Mouse (Mus musculus) limb, embryonic 14.5 days (tissue): ENCODE measurements around the gene D430041D05Rik. TPM values are rescaled to one million over a fixed set of nuclear protein-coding genes. Genes with fewer than 3 reads are reported as not detected.

ENCODE experiments used
- ATAC-seq: fragments of 200-750 bp; cut with Nextera tagmentation; 2 replicates; pipeline ENCODE4 v1.8.0; 2017; ENCODE audit warnings: low read depth, moderate number of reproducible peaks, moderate TSS enrichment; ENCODE audit not compliant: low FRiP score
- DNase-seq: peaks from one replicate; pipeline ENCODE4 v3.0.0-alpha.2; 2015; ENCODE audit warnings: low spot score
- H3K27ac ChIP-seq: fragments of 300-500 bp; sonication (generic); replicated peaks from 2 replicates; pipeline ENCODE4 v1.5.1; 2014; ENCODE audit warnings: low read depth, mild to moderate bottlenecking, low read length, moderate library complexity, mixed read lengths
- H3K27me3 ChIP-seq: fragments of 300-500 bp; sonication (generic); 2 replicates; pipeline ENCODE4 v1.6.1; 2014; ENCODE audit warnings: low read length, mixed read lengths; ENCODE audit not compliant: control insufficient read depth, insufficient read depth
- H3K36me3 ChIP-seq: fragments of 300-500 bp; sonication (generic); 2 replicates; pipeline ENCODE4 v1.6.1; 2014; ENCODE audit warnings: mild to moderate bottlenecking, low read length, moderate library complexity, mixed read lengths; ENCODE audit not compliant: control insufficient read depth, insufficient read depth
- H3K4me1 ChIP-seq: fragments of 300-500 bp; sonication (generic); 2 replicates; pipeline ENCODE4 v1.6.1; 2014; ENCODE audit warnings: antibody characterized with exemption, low read length, mixed read lengths; ENCODE audit not compliant: control insufficient read depth, insufficient read depth
- H3K4me2 ChIP-seq: fragments of 300-500 bp; sonication (generic); replicated peaks from 2 replicates; pipeline ENCODE4 v1.6.1; 2014; ENCODE audit warnings: low read depth, mild to moderate bottlenecking, low read length, moderate library complexity; ENCODE audit not compliant: severe bottlenecking
- H3K4me3 ChIP-seq: fragments of 300-500 bp; sonication (generic); replicated peaks from 2 replicates; pipeline ENCODE4 v1.5.1; 2014; ENCODE audit warnings: low read length
- H3K9ac ChIP-seq: fragments of 300-500 bp; sonication (generic); 2 replicates; pipeline ENCODE4 v1.6.1; 2014; ENCODE audit warnings: mild to moderate bottlenecking, low read depth, low read length, moderate library complexity; ENCODE audit not compliant: severe bottlenecking
- H3K9me3 ChIP-seq: fragments of 300-500 bp; sonication (generic); 2 replicates; pipeline ENCODE4 v1.6.1; 2016; ENCODE audit warnings: low read length; ENCODE audit not compliant: control insufficient read depth
- POLR2A ChIP-seq: fragments of 200-500 bp; IDR thresholded peaks from 2 replicates; pipeline ENCODE4 v1.8.0; 2012; ENCODE audit warnings: inconsistent platforms, mild to moderate bottlenecking, moderate library complexity, borderline replicate concordance; ENCODE audit not compliant: insufficient read depth, insufficient read length; ENCODE audit errors: extremely low read depth
- WGBS: fragments of 180-500 bp; shearing (Covaris S2); extraction: QIAGEN DNeasy Blood & Tissue Kit; methylation state at CpG from one replicate; pipeline ENCODE4 v1.1.7; 2014; 5-methylcytosine and 5-hydroxymethylcytosine counted together
- polyA plus RNA-seq, 2 experiments: library from polyadenylated mRNA; depleted of rRNA in 1 of 2; stranded (reverse) in 1 of 2; unstranded in 1 of 2; fragments of >200 nt; fragmentation: Nextera tagmentation in 1 of 2; extraction: Ambion mirVana in 1 of 2; gene quantifications; 2 replicates each; pipeline versions ENCODE4 v1.2.1 to v1.2.3; 2012 to 2014

D430041D05Rik gene
- polyA plus RNA-seq, 2 experiments: 1.1 TPM

GRCm38 (mm10) chr2:104318881-104319280, 91.9 kb downstream of the D430041D05Rik start:
- peaks cover 12% of the 10 kb centered on the region; the same call in 1 of the 2 replicates for H3K4me1 ChIP-seq
- no peak overlapping the region for H3K27ac ChIP-seq
- no peaks in the 10 kb centered on the region for H3K9me3 ChIP-seq
- H3K9ac ChIP-seq: no peak overlapping the region
- WGBS: 20% methylated on average over 8 of the region's 8 CpGs
- H3K36me3 ChIP-seq: no peaks in the 10 kb centered on the region
- DNase-seq (peak; percentile 9), ATAC-seq (peak; percentile 41; the same call in 1 of the 2 replicates)
- H3K4me3 ChIP-seq: no peak overlapping the region
- no peak overlapping the region for H3K4me2 ChIP-seq
- no peaks in the 10 kb centered on the region for H3K27me3 ChIP-seq
- TF ChIP-seq POLR2A: no peak

- H3K9ac ChIP-seq: no peak overlapping the region
- no peak for TF ChIP-seq POLR2A
- peaks cover 12% of the 10 kb centered on the region; the same call in 1 of the 2 replicates for H3K4me1 ChIP-seq
- DNase-seq: no peak
- WGBS: 47% methylated on average over 2 of the region's 2 CpGs
- no peak for ATAC-seq
- no peaks in the 10 kb centered on the region for H3K36me3 ChIP-seq
- no peaks in the 10 kb centered on the region for H3K27me3 ChIP-seq
- no peak overlapping the region for H3K27ac ChIP-seq
- no peak overlapping the region for H3K4me3 ChIP-seq
- no peak overlapping the region for H3K4me2 ChIP-seq
- no peaks in the 10 kb centered on the region for H3K9me3 ChIP-seq
These were observed 92.6 kb downstream of the D430041D05Rik start for GRCm38 (mm10) chr2:104318259-104318658.

- Histone ChIP-seq H3K4me3 (no peak overlapping the region), H3K9me3 (no peaks in the 10 kb centered on the region), H3K4me1 (peaks cover 12% of the 10 kb centered on the region; the same call in 1 of the 2 replicates), H3K4me2 (no peak overlapping the region), H3K27ac (no peak overlapping the region), H3K27me3 (no peaks in the 10 kb centered on the region), H3K9ac (no peak overlapping the region), H3K36me3 (no peaks in the 10 kb centered on the region)
- ATAC-seq (no peak), DNase-seq (no peak)
- 57% methylated on average over 6 of the region's 6 CpGs for WGBS
- no peak for TF ChIP-seq POLR2A
These were observed 93.2 kb downstream of the D430041D05Rik start for GRCm38 (mm10) chr2:104317631-104318030.

GRCm38 (mm10) chr2:104316483-104316882, 94.3 kb downstream of the D430041D05Rik start:
- 86% methylated on average over 8 of the region's 8 CpGs for WGBS
- H3K4me3 ChIP-seq: no peak overlapping the region
- no peak overlapping the region for H3K27ac ChIP-seq
- H3K9me3 ChIP-seq: no peaks in the 10 kb centered on the region
- no peaks in the 10 kb centered on the region for H3K27me3 ChIP-seq
- H3K9ac ChIP-seq: no peak overlapping the region
- ATAC-seq (no peak), DNase-seq (no peak)
- H3K36me3 ChIP-seq: no peaks in the 10 kb centered on the region
- no peak for TF ChIP-seq POLR2A
- no peak overlapping the region for H3K4me2 ChIP-seq
- peaks cover 12% of the 10 kb centered on the region; the same call in 1 of the 2 replicates for H3K4me1 ChIP-seq

GRCm38 (mm10) chr2:104313246-104313645, 97.6 kb downstream of the D430041D05Rik start:
- Histone ChIP-seq H3K4me3 (no peak overlapping the region), H3K36me3 (no peaks in the 10 kb centered on the region), H3K9me3 (no peaks in the 10 kb centered on the region), H3K27me3 (no peaks in the 10 kb centered on the region), H3K9ac (no peak overlapping the region), H3K27ac (no peak overlapping the region), H3K4me1 (0 out of 2 replicates have a peak, but pooled peaks cover 3% of the 10 kb centered on the region), H3K4me2 (no peak overlapping the region)
- 79% methylated on average over 6 of the region's 6 CpGs for WGBS
- no peak for TF ChIP-seq POLR2A
- DNase-seq (no peak), ATAC-seq (no peak)

- no peak overlapping the region for H3K27ac ChIP-seq
These were observed 103.7 kb downstream of the D430041D05Rik start for GRCm38 (mm10) chr2:104307102-104307501.

More at GRCm38 (mm10) chr2:104307102-104307501, 103.7 kb downstream of the D430041D05Rik start:
- Histone ChIP-seq H3K4me3 (no peak overlapping the region), H3K9me3 (no peaks in the 10 kb centered on the region), H3K36me3 (no peaks in the 10 kb centered on the region), H3K27me3 (no peaks in the 10 kb centered on the region), H3K9ac (no peak overlapping the region), H3K4me1 (no peaks in the 10 kb centered on the region), H3K4me2 (no peak overlapping the region)
- ATAC-seq (no peak), DNase-seq (peak; percentile 46)
- no peak for TF ChIP-seq POLR2A
- WGBS: 59% methylated on average over 4 of the region's 4 CpGs
